Mouse (Mus musculus) brown adipose tissue, adult 24 weeks (tissue): ENCODE measurements at regions not wholly inside any gene's neighbourhood (a gene's known extent, or its start where the extent isn't known, plus 50 kb on each side); places are given as distances from the start of the nearest gene placed in this dataset.

ENCODE experiments used
- H3K27ac ChIP-seq: fragments of 200-500 bp; replicated peaks from 2 replicates; pipeline ENCODE4 v1.5.1; 2012; ENCODE audit warnings: low read depth, mild to moderate bottlenecking, low read length
- H3K4me1 ChIP-seq: fragments of 200-500 bp; 2 replicates; pipeline ENCODE4 v1.6.1; 2012; ENCODE audit warnings: low read length, mixed read lengths; ENCODE audit not compliant: control insufficient read depth, insufficient read depth, insufficient read length
- H3K4me3 ChIP-seq: fragments of 200-500 bp; 2 replicates; pipeline ENCODE4 v1.5.1; 2012; ENCODE audit warnings: low read depth, mild to moderate bottlenecking, low read length, moderate library complexity; ENCODE audit not compliant: insufficient read depth

GRCm38 (mm10) chr15:61009509-61009908 lies 86.7 kb upstream of the A1bg start:
- Histone ChIP-seq H3K4me1 (no peaks in the 10 kb centered on the region; the same call in none of the 2 replicates), H3K4me3 (no peak overlapping the region), H3K27ac (no peak overlapping the region)

GRCm38 (mm10) chr15:61007461-61008059 lies 84.7 kb upstream of the A1bg start:
- H3K4me1 ChIP-seq, result no peaks in the 10 kb centered on the region; the same call in none of the 2 replicates
- no peak overlapping the region for H3K4me3 ChIP-seq
- H3K27ac ChIP-seq, result no peak overlapping the region

- H3K4me3 ChIP-seq, result no peak overlapping the region
- no peaks in the 10 kb centered on the region; the same call in none of the 2 replicates for H3K4me1 ChIP-seq
- H3K27ac ChIP-seq, result no peak overlapping the region
Observed at GRCm38 (mm10) chr15:61006608-61007007, 83.8 kb upstream of the A1bg start.

- Histone ChIP-seq H3K4me3 (no peak overlapping the region), H3K27ac (no peak overlapping the region), H3K4me1 (no peaks in the 10 kb centered on the region)
Observed at GRCm38 (mm10) chr15:60993971-60994690, 71.3 kb upstream of the A1bg start.

GRCm38 (mm10) chr15:60993394-60993793 lies 70.6 kb upstream of the A1bg start:
- no peak overlapping the region for H3K27ac ChIP-seq
- no peaks in the 10 kb centered on the region for H3K4me1 ChIP-seq
- H3K4me3 ChIP-seq, result no peak overlapping the region

DNA sequence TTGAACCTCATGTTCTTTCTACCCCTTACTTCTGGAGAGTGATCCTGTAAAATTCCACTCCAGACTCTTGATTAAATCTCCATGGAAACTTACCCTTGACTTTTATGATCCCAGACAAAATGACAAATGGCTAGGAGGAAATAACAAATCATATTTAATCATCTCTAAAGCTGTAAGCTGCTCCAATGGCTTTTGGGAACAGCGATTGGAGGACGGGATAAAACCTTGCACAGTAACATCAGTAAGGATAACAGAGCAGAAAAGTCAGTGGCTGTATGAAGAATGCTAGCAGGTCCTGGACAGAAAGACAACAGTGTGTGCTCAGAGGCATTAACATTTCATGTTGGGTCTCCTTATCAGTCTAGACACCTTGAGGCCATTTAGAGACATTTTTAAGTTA lies 59.8 kb upstream of the A1bg start:
- H3K27ac ChIP-seq, result 0 out of 2 replicates have a peak overlapping the region, but pooled peaks have one; percentile 11
- no peaks in the 10 kb centered on the region for H3K4me1 ChIP-seq
- no peak overlapping the region for H3K4me3 ChIP-seq
